Mouse (Mus musculus): ENCODE data around the gene Dync1i2. TPM values are rescaled to one million over a fixed set of nuclear protein-coding genes. Genes with fewer than 3 reads are reported as not detected.

Gene Dync1i2
- total and polyA plus RNA-seq, 3 experiments, result 22.9 to 74.3 (median 38.6) TPM

DNA sequence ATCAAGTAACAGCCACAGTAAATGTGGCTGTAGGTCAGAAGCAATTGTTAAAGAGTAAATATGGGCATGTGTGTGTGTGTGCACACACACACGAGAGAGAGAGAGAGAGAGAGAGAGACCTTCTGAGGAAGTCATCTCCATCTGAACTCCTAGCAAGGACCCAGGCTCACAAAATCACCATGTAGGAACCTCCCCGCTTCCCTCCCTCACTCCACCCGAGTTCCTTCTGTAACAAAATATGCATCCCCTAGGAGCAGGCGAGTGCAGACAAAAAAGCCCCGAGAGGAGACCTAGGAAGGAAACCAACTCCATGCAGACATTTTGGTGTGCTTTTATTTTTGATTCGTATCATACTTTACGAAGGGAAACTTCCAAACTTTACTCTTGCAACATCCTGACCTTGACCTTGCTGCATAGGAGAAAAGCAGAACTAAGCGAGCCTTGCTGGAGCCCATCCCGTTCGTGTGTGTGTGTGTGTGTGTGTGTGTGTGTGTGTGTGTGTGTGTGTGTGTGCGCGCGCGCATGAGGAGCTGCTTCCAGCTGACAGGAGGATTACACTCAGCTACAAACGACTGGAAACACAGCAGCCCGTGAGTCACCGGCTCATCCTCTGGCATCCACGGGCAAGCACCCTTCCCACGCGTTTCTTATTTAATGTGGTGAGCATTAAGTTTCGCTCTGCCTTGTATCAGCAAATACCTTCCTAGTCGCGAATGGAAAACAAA lies 62.6 kb downstream of the Dync1i2 start:
- TF ChIP-seq SIN3A (IDR thresholded peaks at IDR 0.05; ENCODE audit: low read length) (no peak), ZNF384 (IDR thresholded peaks at IDR 0.05; ENCODE audit: low read depth, low read length) (no peak), RAD21 (IDR thresholded peaks at IDR 0.05; ENCODE audit: low read depth, low read length) (no peak), SMC3 (IDR thresholded peaks at IDR 0.05; ENCODE audit: low read depth, low read length) (no peak), UBTF (IDR thresholded peaks at IDR 0.05; ENCODE audit: low read depth, low read length) (no peak), ETS1 (conservative IDR thresholded peaks at IDR 0.05; ENCODE audit: low read depth, low read length) (no peak)
- Histone ChIP-seq H3K4me2 (ENCODE audit: insufficient read depth, low read depth, poor library complexity, severe bottlenecking) (no peak overlapping the region), H3K4me1 (ENCODE audit: control insufficient read depth in 1 of 2, insufficient read depth in 2 of 2) (no peaks in the 10 kb centered on the region), H3K9ac (ENCODE audit: insufficient read depth, low read depth) (no peak overlapping the region), H3K4me3 (replicated peaks in 1 of 3; ENCODE audit: low read depth in 2 of 3, low read length in 2 of 3, poor library complexity in 1 of 3) (no peak overlapping the region), H3K79me2 (replicated peaks; ENCODE audit: control insufficient read depth, extremely low read depth, insufficient read depth, poor library complexity, severe bottlenecking) (no peaks in the 10 kb centered on the region), H3K27ac (ENCODE audit: insufficient read depth, low read depth) (no peak overlapping the region), H3K9me3 (replicated peaks; ENCODE audit: low read length) (no peaks in the 10 kb centered on the region), H3K36me3 (replicated peaks in 1 of 2; ENCODE audit: control insufficient read depth in 1 of 2, insufficient read depth in 1 of 2, low read length in 1 of 2) (peaks cover 45 to 76% of the 10 kb centered on the region in 2 experiments), H3K27me3 (replicated peaks) (no peaks in the 10 kb centered on the region)
- dilution Hi-C loops (cut with MboI; ENCODE audit: extremely low pct_ligation_motif_present, extremely low pct_unique_long_range_greater_than_20kb, low sequenced_read_pairs) (no loop called here), in situ Hi-C loops (cut with MboI; ENCODE audit: low pct_ligation_motif_present, low pct_unique_long_range_greater_than_20kb, low sequenced_read_pairs) (no loop called here)
- no peak for DNase-seq (ENCODE audit: extremely low read depth)

DNA sequence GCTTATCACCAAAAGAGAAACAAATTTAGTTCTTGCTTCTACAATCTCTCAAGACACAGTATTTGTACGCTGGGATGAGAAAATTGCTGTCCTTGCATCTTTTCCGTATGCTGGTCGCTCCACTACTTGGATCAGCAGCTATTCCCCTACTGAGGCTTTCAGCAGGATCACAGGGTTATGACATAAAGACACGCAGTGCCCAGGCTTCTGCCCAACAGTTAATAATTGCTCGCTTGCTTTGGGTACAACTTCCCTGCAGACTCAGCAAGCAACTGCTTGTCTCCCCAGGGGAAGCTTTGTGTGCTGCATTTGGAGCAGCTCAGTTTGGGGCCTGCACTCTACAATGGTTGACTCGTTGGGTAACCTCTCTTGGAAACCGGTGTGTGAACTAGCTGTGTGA lies 64.2 kb downstream of the Dync1i2 start:
- Histone ChIP-seq H3K9ac (ENCODE audit: insufficient read depth, low read depth) (no peak overlapping the region), H3K79me2 (replicated peaks; ENCODE audit: control insufficient read depth, extremely low read depth, insufficient read depth, poor library complexity, severe bottlenecking) (no peaks in the 10 kb centered on the region), H3K9me3 (replicated peaks; ENCODE audit: low read length) (no peaks in the 10 kb centered on the region), H3K27me3 (replicated peaks) (no peaks in the 10 kb centered on the region), H3K4me1 (ENCODE audit: control insufficient read depth in 1 of 2, insufficient read depth in 2 of 2) (no peaks in the 10 kb centered on the region), H3K36me3 (replicated peaks in 1 of 2; ENCODE audit: control insufficient read depth in 1 of 2, insufficient read depth in 1 of 2, low read length in 1 of 2) (peaks cover 53 to 86% of the 10 kb centered on the region in 2 experiments), H3K27ac (ENCODE audit: insufficient read depth, low read depth) (no peak overlapping the region), H3K4me3 (replicated peaks in 1 of 3; ENCODE audit: low read depth in 2 of 3, low read length in 2 of 3, poor library complexity in 1 of 3) (no peak overlapping the region), H3K4me2 (ENCODE audit: insufficient read depth, low read depth, poor library complexity, severe bottlenecking) (no peak overlapping the region)
- DNase-seq (ENCODE audit: extremely low read depth), result no peak
- dilution Hi-C loops (cut with MboI; ENCODE audit: extremely low pct_ligation_motif_present, extremely low pct_unique_long_range_greater_than_20kb, low sequenced_read_pairs) (no loop called here), in situ Hi-C loops (cut with MboI; ENCODE audit: low pct_ligation_motif_present, low pct_unique_long_range_greater_than_20kb, low sequenced_read_pairs) (loop anchor here (25.0 kb wide), 1 partner anchor 262 kb away; the partner anchor contains the start of genes Dlx1 and Dlx2)
- TF ChIP-seq JUND (conservative IDR thresholded peaks at IDR 0.05; ENCODE audit: low read depth, low read length) (no peak), EP300 (IDR thresholded peaks at IDR 0.05; ENCODE audit: low read length) (no peak), POLR2AphosphoS2 (IDR thresholded peaks at IDR 0.05; ENCODE audit: low read depth, low read length) (no peak), RAD21 (IDR thresholded peaks at IDR 0.05; ENCODE audit: low read depth, low read length) (no peak), MXI1 (IDR thresholded peaks at IDR 0.05; ENCODE audit: low read depth, low read length) (no peak)
